Mouse (Mus musculus) CH12.LX (cell line): Measurements from ENCODE around the gene Serinc5. TPM values are rescaled to one million over a fixed set of nuclear protein-coding genes. Genes with fewer than 3 reads are reported as not detected.

Experiments
- DNase-seq: peaks from one replicate; pipeline ENCODE4 v3.0.0-alpha.2; 2013; ENCODE audit errors: extremely low read depth
- H3K27ac ChIP-seq: 2 replicates; pipeline ENCODE4 v1.5.1; 2012; ENCODE audit warnings: low read depth, mild to moderate bottlenecking, control low read depth, moderate library complexity; ENCODE audit not compliant: insufficient read depth
- H3K27me3 ChIP-seq: replicated peaks from 2 replicates; pipeline ENCODE3; 2012; ENCODE audit warnings: inconsistent platforms
- H3K36me3 ChIP-seq, 2 experiments: replicated peaks in 1 of 2; 2 replicates each; pipeline versions ENCODE3 to v1.6.1; 2012; ENCODE audit warnings: inconsistent platforms in 1 of 2, low read length in 1 of 2, mild to moderate bottlenecking in 1 of 2, mixed read lengths in 1 of 2, moderate library complexity in 1 of 2; ENCODE audit not compliant: control insufficient read depth in 1 of 2, insufficient read depth in 1 of 2
- H3K4me1 ChIP-seq, 2 experiments: 2 replicates each; pipeline ENCODE4 v1.6.1; 2012; ENCODE audit warnings: inconsistent platforms in 1 of 2, moderate library complexity in 1 of 2; ENCODE audit not compliant: insufficient read depth in 2 of 2, control insufficient read depth in 1 of 2
- H3K4me2 ChIP-seq: 2 replicates; pipeline ENCODE4 v1.6.1; 2012; ENCODE audit warnings: low read depth, mild to moderate bottlenecking, control low read depth; ENCODE audit not compliant: poor library complexity, insufficient read depth, severe bottlenecking
- H3K4me3 ChIP-seq, 3 experiments: fragments of 150-350 bp in 1 of 3; sonication (generic) in 1 of 3; replicated peaks in 1 of 3; 2 replicates each; pipeline versions ENCODE3 to v1.5.1; 2011 to 2012; ENCODE audit warnings: low read depth in 2 of 3, low read length in 2 of 3, mild to moderate bottlenecking in 2 of 3, moderate library complexity in 2 of 3, control low read depth in 1 of 3, improper control_type of control experiment in 1 of 3, inconsistent platforms in 1 of 3, mixed read lengths in 1 of 3; ENCODE audit not compliant: poor library complexity in 1 of 3
- H3K79me2 ChIP-seq: replicated peaks from 2 replicates; pipeline ENCODE4 v1.6.1; 2012; ENCODE audit warnings: mild to moderate bottlenecking, moderate library complexity; ENCODE audit not compliant: control insufficient read depth, poor library complexity, insufficient read depth, severe bottlenecking; ENCODE audit errors: extremely low read depth
- H3K9ac ChIP-seq: 2 replicates; pipeline ENCODE4 v1.6.1; 2012; ENCODE audit warnings: low read depth, mild to moderate bottlenecking, control low read depth, moderate library complexity; ENCODE audit not compliant: insufficient read depth
- H3K9me3 ChIP-seq: replicated peaks from 2 replicates; pipeline ENCODE3; 2012; ENCODE audit warnings: low read length, inconsistent platforms, mixed read lengths
- BHLHE40 ChIP-seq: IDR thresholded peaks from 2 replicates; pipeline ENCODE4 v1.6.1; 2011; ENCODE audit warnings: mild to moderate bottlenecking, low read depth, low read length, improper control_type of control experiment
- CHD2 ChIP-seq: IDR thresholded peaks from 2 replicates; pipeline ENCODE4 v1.6.1; 2011; ENCODE audit warnings: low read length, improper control_type of control experiment
- CTCF ChIP-seq, 2 experiments: IDR thresholded peaks in 1 of 2; conservative IDR thresholded peaks in 1 of 2; 2 replicates each; pipeline ENCODE4 v1.5.1; 2011 to 2012; ENCODE audit warnings: low read depth in 2 of 2, low read length in 2 of 2, improper control_type of control experiment in 1 of 2, inconsistent platforms in 1 of 2, mild to moderate bottlenecking in 1 of 2, moderate library complexity in 1 of 2
- ELF1 ChIP-seq: IDR thresholded peaks from 2 replicates; pipeline ENCODE4 v1.6.1; 2014; ENCODE audit warnings: low read depth, mild to moderate bottlenecking, inconsistent platforms, low read length, improper control_type of control experiment
- EP300 ChIP-seq: IDR thresholded peaks from 2 replicates; pipeline ENCODE4 v1.6.1; 2011; ENCODE audit warnings: low read length, improper control_type of control experiment
- ETS1 ChIP-seq: conservative IDR thresholded peaks from 2 replicates; pipeline ENCODE4 v1.6.1; 2012; ENCODE audit warnings: low read depth, mild to moderate bottlenecking, inconsistent platforms, low read length, improper control_type of control experiment, moderate library complexity
- GABPA ChIP-seq: IDR thresholded peaks from 2 replicates; pipeline ENCODE4 v1.6.1; 2012; ENCODE audit warnings: low read depth, low read length, improper control_type of control experiment, inconsistent platforms; ENCODE audit not compliant: insufficient replicate concordance
- HCFC1 ChIP-seq: IDR thresholded peaks from 2 replicates; pipeline ENCODE4 v1.6.1; 2012; ENCODE audit warnings: low read depth, mild to moderate bottlenecking, inconsistent platforms, low read length, improper control_type of control experiment
- IRF4 ChIP-seq: IDR thresholded peaks from 2 replicates; pipeline ENCODE4 v1.6.1; 2014; ENCODE audit warnings: low read depth, mild to moderate bottlenecking, inconsistent platforms, low read length, improper control_type of control experiment
- JUN ChIP-seq: IDR thresholded peaks from 2 replicates; pipeline ENCODE4 v1.6.1; 2011; ENCODE audit warnings: low read depth, mild to moderate bottlenecking, low read length, improper control_type of control experiment, moderate library complexity; ENCODE audit not compliant: insufficient read depth
- JUND ChIP-seq: conservative IDR thresholded peaks from 2 replicates; pipeline ENCODE4 v1.6.1; 2011; ENCODE audit warnings: low read depth, low read length, improper control_type of control experiment
- MAX ChIP-seq: IDR thresholded peaks from 2 replicates; pipeline ENCODE4 v1.6.1; 2011; ENCODE audit warnings: low read length, improper control_type of control experiment
- MAZ ChIP-seq: IDR thresholded peaks from 2 replicates; pipeline ENCODE4 v1.6.1; 2012; ENCODE audit warnings: low read depth, mild to moderate bottlenecking, inconsistent platforms, low read length, improper control_type of control experiment, moderate library complexity
- NELFE ChIP-seq: IDR thresholded peaks from 2 replicates; pipeline ENCODE4 v1.6.1; 2011; ENCODE audit warnings: low read depth, low read length, improper control_type of control experiment
- NRF1 ChIP-seq: IDR thresholded peaks from 2 replicates; pipeline ENCODE4 v1.6.1; 2014; ENCODE audit warnings: low read depth, mild to moderate bottlenecking, inconsistent platforms, low read length, improper control_type of control experiment, moderate library complexity
- PAX5 ChIP-seq: IDR thresholded peaks from 2 replicates; pipeline ENCODE4 v1.6.1; 2012; ENCODE audit warnings: low read length, inconsistent platforms, mixed read lengths
- RCOR1 ChIP-seq: conservative IDR thresholded peaks from 2 replicates; pipeline ENCODE4 v1.6.1; 2012; ENCODE audit warnings: low read depth, mild to moderate bottlenecking, inconsistent platforms, low read length, improper control_type of control experiment
- SIN3A ChIP-seq: IDR thresholded peaks from 2 replicates; pipeline ENCODE4 v1.6.1; 2012; ENCODE audit warnings: low read length, improper control_type of control experiment, inconsistent platforms
- TBP ChIP-seq: conservative IDR thresholded peaks from 2 replicates; pipeline ENCODE4 v1.6.1; 2011; ENCODE audit warnings: low read depth, low read length, improper control_type of control experiment
- TCF12 ChIP-seq: IDR thresholded peaks from 2 replicates; pipeline ENCODE4 v1.6.1; 2014; ENCODE audit warnings: low read depth, mild to moderate bottlenecking, inconsistent platforms, low read length, improper control_type of control experiment
- USF1 ChIP-seq: IDR thresholded peaks from 2 replicates; pipeline ENCODE4 v1.6.1; 2014; ENCODE audit warnings: low read depth, mild to moderate bottlenecking, inconsistent platforms, low read length, improper control_type of control experiment
- USF2 ChIP-seq: conservative IDR thresholded peaks from 2 replicates; pipeline ENCODE4 v1.6.1; 2011; ENCODE audit warnings: low read depth, low read length, improper control_type of control experiment
- ZC3H11A ChIP-seq: IDR thresholded peaks from 2 replicates; pipeline ENCODE4 v1.6.1; 2012; ENCODE audit warnings: low read depth, mild to moderate bottlenecking, inconsistent platforms, low read length, improper control_type of control experiment
- ZNF384 ChIP-seq: IDR thresholded peaks from 2 replicates; pipeline ENCODE4 v1.6.1; 2012; ENCODE audit warnings: low read depth, low read length, improper control_type of control experiment, inconsistent platforms
- dilution Hi-C: fragments of 300-500 bp; cut with MboI; formaldehyde crosslinking; loops from 2 replicates; pipeline ENCODE4 v1.14.3; 2020; ENCODE audit warnings: low sequenced_read_pairs; ENCODE audit not compliant: extremely low pct_unique_long_range_greater_than_20kb, extremely low pct_ligation_motif_present
- in situ Hi-C: fragments of 300-500 bp; cut with MboI; formaldehyde crosslinking; loops from 3 replicates; pipeline ENCODE4 v1.14.3; 2019; ENCODE audit warnings: low sequenced_read_pairs, low pct_ligation_motif_present, low pct_unique_long_range_greater_than_20kb, mixed read lengths
- polyA plus RNA-seq: library from polyadenylated mRNA; unstranded; fragments of >175 nt; gene quantifications from 2 replicates; pipeline ENCODE4 v1.2.1, GENCODE M21; 2012; ENCODE audit warnings: low read depth; ENCODE audit not compliant: insufficient read length
- total RNA-seq, 2 experiments: library from RNA; depleted of rRNA; stranded (reverse); fragments of 300-350 nt in 1 of 2; fragments of >200 nt in 1 of 2; gene quantifications; 2 replicates each; pipeline ENCODE4 v1.2.3; 2012 to 2014

The Serinc5 gene
- total and polyA plus RNA-seq, 3 experiments = 1.9 to 5.2 (median 4.3) TPM

DNA sequence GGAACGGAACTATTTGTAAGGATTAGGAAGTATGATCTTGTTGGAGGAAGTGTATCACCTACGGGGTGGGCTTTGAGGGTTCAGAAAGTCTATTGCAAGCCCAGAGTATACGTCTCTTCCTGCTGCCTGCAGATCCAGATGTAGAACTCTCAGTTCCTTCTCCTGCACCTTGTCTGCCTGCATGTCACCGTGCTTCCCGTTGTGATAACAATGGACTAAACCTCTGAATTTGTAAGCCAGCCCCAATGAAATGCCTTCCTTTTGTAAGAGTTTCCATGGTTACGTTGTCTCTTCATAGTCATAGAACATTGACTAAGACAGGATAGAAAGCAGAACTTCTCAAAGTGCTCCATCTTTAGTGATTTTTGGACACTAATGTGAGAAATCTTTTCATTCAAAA is 34.2 kb upstream of the Serinc5 start:
- H3K4me3 ChIP-seq = no peak overlapping the region
- H3K27ac ChIP-seq = no peak overlapping the region
- H3K4me1 ChIP-seq = peaks cover 7 to 17% of the 10 kb centered on the region in 2 experiments; a peak in 3 of 4 replicates
- H3K27me3 ChIP-seq = no peaks in the 10 kb centered on the region
- peak; percentile 46 for DNase-seq
- TF ChIP-seq IRF4 (peak; percentile 58), ELF1 (0 out of 2 replicates have a peak, but pooled peaks have one; percentile 34), GABPA (no peak)
- no peak overlapping the region for H3K9ac ChIP-seq
- in situ Hi-C loops = loop anchor here (5.0 kb wide), 1 partner anchor 166 kb away; no protein-coding TSS in a partner anchor
- H3K79me2 ChIP-seq = no peaks in the 10 kb centered on the region
- no peaks in the 10 kb centered on the region for H3K9me3 ChIP-seq
- dilution Hi-C loops = no loop called here
- H3K4me2 ChIP-seq = peak overlapping the region; percentile 16; the same call in 1 of the 2 replicates
- H3K36me3 ChIP-seq = no peaks in the 10 kb centered on the region

DNA sequence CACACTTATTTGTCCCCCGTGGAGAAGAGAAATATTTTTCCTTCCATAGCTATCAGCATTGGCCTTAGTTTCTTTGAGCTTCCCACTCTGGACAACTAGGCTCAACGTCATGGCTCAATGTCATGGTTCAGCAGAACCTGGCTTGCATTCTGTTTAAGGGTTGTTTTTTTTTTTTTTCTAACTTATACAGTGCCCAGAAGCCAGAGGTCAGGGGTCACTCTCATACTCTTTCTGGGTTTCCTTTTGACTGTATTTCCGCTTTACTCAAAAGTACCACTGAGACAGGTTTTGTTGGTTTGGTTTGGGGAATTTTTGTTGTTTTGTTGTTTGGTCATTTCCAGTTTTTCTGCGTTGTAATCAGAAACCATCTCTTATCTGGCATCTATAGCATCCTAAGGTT is 32.7 kb upstream of the Serinc5 start:
- H3K4me1 ChIP-seq = peaks cover 7 to 17% of the 10 kb centered on the region in 2 experiments; a peak in 3 of 4 replicates
- no peak overlapping the region for H3K4me3 ChIP-seq
- H3K27me3 ChIP-seq = no peaks in the 10 kb centered on the region
- H3K79me2 ChIP-seq = no peaks in the 10 kb centered on the region
- no peak overlapping the region; the same call in 1 of the 2 replicates for H3K4me2 ChIP-seq
- no peak overlapping the region for H3K27ac ChIP-seq
- no peaks in the 10 kb centered on the region for H3K36me3 ChIP-seq
- in situ Hi-C loops (loop anchor here (5.0 kb wide), 1 partner anchor 164 kb away; no protein-coding TSS in a partner anchor), dilution Hi-C loops (no loop called here)
- no peaks in the 10 kb centered on the region for H3K9me3 ChIP-seq
- H3K9ac ChIP-seq = no peak overlapping the region
- TF ChIP-seq CHD2 (0 out of 2 replicates have a peak, but pooled peaks have one; percentile 34), USF1 (no peak), NELFE (no peak), TBP (no peak), GABPA (no peak), BHLHE40 (no peak), JUN (peak; percentile 40), SIN3A (no peak), HCFC1 (0 out of 2 replicates have a peak, but pooled peaks have one; percentile 26), MAX (no peak), RCOR1 (no peak; the same call in 1 of the 2 replicates), NRF1 (no peak), PAX5 (no peak), CTCF (conservative IDR thresholded peaks at IDR 0.05 in 1 of 2, IDR thresholded peaks at IDR 0.05 in 1 of 2; ENCODE audit: low read depth in 2 of 2, low read length in 2 of 2) (no peak), JUND (peak; percentile 81), EP300 (peak; percentile 77), TCF12 (0 out of 2 replicates have a peak, but pooled peaks have one; percentile 42), ZNF384 (peak; percentile 92), USF2 (no peak), ELF1 (0 out of 2 replicates have a peak, but pooled peaks have one; percentile 19), ZC3H11A (no peak), IRF4 (peak; percentile 91), MAZ (no peak), ETS1 (no peak; the same call in 1 of the 2 replicates)
- DNase-seq = no peak
